Mouse (Mus musculus) cerebellum, adult 8-10 months (tissue): ENCODE data around the gene Oxnad1.
"Not testable (repeated sequence)": the region's sequence is repeated elsewhere in the genome, so short reads cannot be mapped to it uniquely, and the experiment has no call there.

Source experiments
- DNase-seq: peaks from one replicate; pipeline ENCODE4 v3.0.0; 2022

The Oxnad1 gene

DNA sequence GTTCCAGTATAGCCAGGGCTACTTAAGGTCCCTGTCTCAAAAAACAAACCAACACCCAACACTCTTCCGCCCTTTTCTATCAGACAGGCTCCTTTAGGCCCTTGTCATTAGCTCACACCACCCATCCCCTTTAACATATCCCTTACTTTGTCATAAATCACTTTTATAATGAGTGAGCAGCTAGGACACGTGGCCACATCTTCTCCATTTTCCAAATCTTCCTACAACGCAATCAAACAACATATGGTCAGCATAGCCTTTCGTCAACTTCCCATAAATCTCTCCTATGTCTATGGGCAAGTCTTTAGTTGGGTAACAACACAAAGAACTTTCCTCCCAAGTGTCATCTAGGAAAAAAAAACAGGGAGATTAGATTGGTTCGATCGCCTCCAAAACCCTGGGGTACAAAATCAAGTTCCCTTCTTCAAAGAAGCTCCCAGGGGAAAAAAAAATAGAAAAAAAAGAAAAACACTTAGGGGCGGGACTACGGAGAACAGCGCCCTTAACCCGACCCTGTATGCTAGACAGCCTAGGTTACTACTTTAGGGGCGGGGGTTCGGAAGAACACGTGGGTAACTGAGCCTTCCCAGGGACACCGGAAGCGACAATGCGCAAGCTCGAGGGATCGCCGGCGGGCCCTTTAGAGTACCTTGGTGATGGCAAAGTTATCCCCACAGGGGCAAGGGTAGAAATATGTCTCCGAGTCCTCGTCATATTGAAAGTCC lies at the start of gene Oxnad1:
Gene Oxnad1, plus strand, starts transcription at position 614 of the 725 bp plus-strand sequence.
- DNase-seq, result no peak

DNA sequence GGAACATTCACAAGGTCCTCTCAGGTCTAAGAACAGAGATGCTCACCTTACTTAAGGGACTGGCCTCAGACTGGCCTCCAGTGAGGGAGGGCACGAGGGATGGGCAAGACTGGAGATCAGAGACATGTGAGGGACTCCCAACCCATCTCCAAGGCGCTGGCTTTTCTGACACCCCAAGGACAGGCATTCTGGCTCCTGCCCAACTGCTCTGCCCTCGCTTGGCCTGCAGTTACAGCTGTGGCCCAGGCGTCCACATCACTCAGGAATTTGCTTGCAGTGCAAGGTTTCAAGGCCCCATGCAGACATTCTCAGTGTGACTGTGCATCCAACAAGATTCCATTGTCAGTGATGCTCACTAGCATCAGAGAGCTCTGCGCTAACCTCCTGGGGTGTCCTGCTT lies 48.7 kb upstream of the Oxnad1 start:
- no peak for DNase-seq

DNA sequence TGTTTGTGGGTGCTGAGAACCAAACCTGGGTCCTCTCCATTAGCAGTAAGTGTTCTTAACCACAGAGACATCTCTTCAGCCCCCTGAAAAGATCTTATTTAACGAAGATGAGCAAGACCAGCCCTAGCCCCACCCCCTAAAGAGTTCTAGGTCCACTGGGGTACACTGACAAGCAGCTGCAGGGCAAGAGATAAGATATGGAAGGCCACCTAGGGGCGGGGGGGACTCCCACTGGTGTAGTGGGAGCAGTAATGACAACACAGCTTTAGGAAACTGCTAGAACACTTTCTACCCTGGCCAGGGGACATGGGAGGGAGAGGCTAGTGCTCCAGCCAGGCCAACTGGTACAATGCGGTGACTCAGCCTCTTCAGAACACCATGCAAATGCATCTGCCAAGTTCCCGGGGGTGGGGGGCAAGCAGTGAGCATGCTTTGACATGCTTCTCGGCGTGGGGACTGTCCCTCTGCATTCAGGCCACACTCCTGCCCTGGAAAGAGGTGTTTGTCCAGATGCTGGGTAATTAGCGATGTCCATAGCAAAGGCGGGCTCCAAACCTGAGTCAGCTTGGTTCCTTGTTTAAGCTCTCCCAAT lies 47.4 kb upstream of the Oxnad1 start:
- DNase-seq, result no peak

DNA sequence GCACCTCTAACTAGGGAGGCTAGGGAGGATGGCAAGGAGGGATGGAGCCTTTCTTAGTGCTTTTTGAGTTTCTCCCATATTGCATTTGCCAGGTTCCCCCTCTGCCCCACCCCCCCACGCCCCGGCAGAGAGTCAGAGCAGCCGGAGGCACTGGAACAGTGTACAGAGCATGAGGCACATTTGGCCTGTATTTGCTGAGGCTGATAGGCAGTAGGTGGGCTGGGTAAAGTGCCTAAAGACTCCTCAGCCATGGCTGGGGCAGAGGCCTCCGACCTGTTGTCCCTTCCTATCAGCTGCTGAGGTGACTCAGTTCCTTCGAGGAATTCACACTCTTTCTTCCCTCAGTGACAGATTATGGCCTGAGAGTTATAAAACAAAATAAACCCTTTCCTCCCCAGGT lies 43.1 kb upstream of the Oxnad1 start:
- DNase-seq, result no peak

DNA sequence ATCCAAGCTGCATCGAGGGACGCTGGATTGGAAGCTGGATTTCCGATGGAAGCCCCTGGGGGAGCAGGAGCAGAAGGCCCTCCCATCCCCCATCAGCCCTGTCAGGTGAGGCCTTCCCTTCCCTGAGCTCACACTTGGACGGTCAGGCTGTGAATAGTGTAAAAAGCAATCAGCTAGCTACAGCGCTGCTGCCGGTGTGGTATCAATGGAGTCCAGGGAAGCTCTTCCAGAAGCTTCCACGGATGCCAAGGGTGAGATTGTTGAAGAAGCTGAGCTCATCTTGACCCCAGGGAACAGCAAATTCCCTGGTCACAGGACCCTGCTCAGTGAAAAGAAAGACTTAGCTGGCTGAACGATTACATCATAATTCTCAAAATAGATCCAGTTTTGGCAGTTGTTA lies 38.8 kb upstream of the Oxnad1 start:
- DNase-seq, result no peak

DNA sequence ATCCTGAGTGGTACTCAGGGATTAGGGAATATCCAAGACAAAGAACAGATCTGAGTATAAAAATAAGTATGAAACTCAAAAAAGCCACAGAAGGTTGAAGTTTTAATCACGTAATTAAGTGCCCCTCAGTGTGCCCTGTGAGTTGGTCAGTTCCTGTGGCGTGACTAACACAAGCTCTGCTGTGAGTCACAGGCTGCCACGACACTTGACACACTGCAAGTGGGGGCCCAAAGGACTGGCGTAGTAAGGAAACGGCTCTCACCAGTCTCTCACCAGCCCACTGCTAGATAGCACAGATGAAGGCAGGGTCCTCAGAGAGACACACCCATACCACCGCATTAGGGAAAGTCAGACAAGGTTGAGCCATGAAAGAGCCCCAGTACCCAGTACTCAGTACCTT lies 35.0 kb upstream of the Oxnad1 start:
- DNase-seq, result no peak

DNA sequence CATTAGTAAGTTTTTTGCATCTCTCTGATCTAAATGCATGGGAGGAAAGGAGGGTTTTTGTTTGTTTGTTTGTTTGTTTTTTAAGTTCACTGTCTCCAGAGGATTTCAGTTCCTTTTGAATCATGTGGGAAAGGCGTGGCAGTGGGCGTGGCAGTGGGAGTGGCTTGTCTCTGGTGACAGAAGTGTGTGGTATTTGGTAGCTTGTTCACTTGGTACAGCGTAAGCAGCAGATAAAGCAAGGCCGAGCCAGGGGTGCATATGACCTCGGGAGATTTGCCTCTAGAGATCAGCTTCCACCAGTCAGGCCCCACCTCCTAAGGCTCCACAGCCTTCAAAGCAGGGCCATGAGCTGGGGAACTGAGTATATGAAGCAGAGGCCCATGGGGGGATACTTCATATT lies 31.3 kb upstream of the Oxnad1 start:
- no peak for DNase-seq

DNA sequence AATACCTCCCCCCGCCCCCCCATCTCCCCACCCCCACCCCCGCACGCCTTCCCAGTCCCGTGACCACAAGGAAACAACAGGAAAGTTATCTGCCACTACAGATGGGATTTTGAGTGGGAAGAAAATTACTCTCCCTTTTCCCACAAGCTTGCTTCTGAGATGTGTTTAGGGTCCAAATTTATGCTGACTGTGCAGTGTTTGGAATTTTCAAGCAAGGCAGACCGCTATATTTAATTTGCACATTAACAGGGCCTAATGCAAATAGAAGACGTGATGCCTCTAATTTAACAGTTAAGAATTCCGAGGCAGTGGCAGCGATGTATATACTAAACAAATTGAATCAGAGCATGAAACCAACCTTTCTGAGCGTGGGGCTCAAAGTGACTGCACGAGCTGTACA lies 30.4 kb upstream of the Oxnad1 start:
- DNase-seq, result no peak

DNA sequence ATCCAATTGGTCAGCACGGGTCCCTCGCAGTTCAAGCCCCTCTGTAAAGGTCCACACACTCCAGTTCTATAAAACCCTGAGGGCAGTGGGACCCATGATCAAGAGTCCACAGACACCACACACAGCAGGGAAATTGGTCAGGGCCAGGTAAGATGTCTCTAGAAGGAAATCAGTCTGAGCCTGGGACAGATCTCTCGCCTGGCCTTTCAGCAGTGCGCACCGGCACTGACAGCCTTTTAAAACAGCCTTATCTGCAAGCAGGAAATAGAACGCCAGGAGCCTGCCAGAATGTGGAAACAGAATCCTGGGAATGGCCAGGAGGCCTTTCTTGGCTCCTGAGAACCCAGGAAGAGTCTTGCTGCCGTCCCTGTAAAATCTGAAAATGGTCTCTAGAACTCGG lies 29.4 kb upstream of the Oxnad1 start:
- no peak for DNase-seq

DNA sequence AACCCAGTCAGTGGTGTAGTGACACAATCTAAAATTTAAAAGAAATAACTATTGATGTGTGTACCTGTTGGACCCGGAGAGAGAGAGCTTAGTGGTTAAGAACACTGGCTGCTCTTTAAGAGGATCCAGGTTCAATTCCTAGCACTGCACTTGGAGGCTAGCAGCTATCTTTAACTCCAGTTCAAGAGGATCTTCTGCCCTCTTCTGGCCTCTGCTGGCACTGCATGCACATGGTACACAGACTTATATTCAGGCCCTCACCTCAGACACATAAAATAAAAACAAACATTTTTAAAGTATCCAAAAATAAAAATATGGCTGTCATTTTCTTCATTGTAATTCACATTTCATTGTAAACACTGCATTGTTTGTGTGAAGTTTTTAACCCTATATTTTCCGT lies 28.5 kb upstream of the Oxnad1 start:
- DNase-seq, result no peak

DNA sequence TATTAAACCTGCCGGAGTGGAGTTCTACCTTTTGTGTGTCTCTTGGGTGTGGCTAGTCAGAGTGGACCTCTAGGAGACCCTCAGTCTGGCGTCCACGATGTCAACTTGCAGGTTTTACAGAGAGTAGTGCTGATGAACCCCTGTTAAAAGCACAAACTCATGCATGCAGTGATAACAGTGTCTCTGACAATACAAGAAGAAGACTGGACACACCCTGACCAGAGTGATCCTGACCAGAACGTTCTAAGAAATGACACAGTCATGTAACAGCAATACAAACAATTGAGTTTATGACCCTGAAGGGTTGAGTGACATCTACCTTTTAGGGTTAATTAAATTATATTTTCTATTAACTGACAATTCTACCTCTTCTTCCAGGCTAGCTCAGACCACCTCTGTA lies 27.5 kb upstream of the Oxnad1 start:
- no peak for DNase-seq

DNA sequence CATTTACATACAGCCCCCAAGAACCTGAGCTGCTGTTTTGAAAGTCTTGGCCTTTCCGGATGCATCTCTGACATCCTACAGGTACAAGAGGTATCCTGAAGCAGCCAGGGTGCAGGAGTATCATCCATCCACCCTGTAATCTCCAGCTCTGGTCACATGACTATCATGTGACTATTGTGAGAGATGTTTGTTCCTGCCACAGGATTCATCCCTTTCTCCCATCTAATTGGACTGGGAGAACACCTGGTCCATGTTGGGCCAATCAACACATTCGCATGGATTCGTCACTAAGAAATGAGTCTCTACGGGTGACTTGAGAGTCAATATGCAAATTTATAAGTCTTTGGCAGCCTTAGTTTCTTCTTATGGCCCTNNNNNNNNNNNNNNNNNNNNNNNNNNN lies 23.8 kb upstream of the Oxnad1 start:
- DNase-seq, result no peak

DNA sequence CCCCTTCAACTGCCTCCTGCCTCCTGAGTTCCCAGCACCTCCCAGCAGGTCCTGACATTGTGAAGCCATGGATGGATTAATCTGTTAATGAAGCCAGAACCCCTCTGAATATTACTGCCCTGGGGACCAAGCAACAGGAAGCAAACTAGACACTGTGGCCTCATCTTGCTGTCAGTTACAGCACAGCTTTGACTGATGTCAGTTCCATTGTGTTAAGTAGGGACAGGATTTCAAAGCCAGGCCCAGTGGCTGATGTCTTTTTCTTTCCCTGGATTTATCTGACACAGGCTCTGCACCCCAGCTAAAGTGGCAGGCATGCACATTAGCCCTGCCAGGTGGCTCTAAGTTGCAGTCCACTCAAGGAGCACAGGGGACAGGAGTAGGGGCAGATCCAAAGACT lies 12.4 kb upstream of the Oxnad1 start:
- DNase-seq, result peak; percentile 17

DNA sequence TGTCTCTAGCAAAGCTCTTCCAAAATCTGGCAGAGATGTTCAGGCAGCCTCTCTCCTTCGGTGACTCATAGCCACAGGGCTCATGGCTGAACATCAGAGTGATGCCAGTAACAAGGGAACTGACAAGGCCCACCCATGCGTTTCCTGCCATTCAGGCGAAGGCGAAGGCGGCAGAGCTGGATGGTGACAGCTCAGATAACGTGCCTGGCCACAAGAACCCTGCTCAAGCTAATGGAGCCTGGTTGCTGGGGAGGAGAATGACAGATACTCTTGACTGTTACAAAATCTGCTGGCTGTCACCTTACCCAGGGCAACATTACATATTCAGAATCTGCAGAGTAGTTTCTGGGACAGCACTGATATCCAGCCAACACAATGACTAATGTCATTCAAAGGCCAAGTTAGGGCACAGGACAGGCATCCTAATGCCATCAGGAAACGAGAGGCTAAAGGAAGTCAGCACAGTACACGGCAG lies 11.9 kb upstream of the Oxnad1 start:
- DNase-seq, result peak; percentile 40

DNA sequence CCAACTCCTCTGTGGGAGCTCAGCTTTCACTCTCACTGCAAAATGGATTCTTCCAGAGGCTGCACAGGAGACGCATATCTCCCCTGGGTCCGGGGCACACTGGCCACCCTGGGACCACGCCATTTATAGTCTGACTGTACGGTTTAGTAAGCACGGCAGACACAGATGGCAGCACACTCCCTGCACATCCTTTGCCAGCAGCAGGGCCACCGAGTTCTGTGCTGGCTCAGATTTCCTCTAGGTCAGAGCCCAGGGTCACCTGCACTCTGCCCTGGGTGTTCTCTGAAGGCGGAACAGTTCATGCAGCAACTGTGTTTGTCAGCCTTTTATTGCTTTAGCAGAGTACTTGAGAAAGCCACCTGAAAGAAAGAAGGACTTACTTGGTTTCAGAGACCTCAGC lies 11.3 kb upstream of the Oxnad1 start:
- peak; percentile 35 for DNase-seq

DNA sequence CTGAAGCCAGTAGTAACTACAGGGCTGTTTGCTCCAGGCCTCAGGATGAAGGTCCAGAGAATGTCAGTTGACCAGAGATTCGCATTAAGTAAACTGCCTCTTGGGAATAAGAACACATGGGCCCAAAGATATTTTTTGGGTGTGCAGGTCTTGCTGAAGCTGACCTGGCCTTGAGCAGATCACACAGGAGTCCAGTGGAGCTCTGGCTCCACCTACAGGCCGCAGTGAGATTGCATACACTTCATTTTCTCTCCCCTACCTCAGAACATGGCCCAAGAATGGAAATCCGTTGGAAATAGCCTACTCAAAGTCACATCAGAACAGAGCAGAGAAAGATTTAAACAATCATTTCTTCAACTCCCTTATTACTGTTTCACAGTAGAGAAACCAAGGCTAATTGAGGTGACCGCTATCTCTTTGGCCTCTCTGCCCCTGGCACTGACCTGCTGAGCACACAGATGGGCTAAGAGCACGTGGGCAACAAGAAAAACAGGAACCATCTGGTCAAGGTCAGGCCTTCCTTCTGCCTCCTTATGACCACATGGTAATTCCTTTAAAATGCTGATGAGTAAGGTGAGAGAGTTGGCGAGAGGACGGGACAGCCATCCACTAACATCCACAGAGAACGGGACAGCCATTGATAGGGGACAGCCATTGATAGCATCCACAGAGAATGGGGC lies 8.1 kb upstream of the Oxnad1 start:
- peak; percentile 85 for DNase-seq

DNA sequence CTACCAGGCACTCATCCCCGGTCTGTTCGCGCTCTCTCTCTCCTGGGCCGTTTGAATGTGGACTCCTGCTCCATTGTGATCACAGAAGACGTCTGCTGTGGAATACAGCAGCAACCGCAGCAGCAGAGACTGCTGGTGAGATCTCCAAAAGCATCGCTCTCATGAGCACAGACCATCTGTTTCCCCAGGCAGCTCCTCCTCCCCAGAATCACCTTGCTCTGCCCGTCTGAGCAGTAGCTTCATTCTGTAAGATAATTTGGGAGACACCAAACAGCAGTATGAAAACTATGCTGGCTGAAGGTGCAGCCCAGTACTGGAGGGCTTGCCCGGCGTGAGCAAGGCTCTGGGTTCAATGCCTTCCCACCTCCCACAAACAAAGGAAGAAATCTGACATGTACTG lies 4.1 kb upstream of the Oxnad1 start:
- DNase-seq, result no peak

DNA sequence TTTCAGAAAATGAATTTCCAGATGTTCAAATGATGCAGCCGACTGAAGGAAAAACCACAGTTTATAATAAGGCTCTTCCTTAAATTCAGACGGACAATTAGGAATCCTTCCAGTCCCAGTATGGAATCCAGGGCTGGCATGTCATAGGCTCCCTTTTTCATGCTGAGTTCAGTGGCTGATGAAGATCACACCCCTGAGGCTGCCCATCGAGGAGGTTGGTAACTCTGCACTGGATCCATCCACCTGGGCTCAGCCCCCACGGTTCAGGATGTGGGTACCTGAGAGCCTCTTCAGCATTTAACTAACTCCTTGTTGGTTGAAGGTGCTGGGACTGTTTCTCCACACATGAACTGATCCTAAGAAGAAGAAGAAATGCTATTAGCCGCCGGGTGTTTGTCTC lies 2.3 kb upstream of the Oxnad1 start:
- no peak for DNase-seq

DNA sequence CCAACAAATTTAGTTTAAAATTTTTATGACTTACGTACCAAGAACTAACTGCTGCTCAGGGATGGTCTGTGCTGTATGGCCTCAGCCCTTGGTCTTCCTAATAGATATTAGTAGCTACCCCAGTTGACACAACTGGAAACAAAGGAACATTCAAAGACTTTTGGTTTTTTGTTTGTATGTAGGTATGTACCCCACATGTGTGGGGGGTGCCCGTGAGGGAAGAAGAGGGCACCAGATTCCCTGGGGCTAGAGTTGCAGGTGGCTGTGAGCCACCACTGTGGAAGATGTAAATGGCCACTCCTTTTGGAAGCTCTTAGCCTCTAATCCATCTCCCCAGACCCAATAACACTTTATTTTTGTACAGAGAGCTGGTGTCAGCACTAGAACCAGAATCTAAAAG lies 1.7 kb upstream of the Oxnad1 start:
- no peak for DNase-seq

DNA sequence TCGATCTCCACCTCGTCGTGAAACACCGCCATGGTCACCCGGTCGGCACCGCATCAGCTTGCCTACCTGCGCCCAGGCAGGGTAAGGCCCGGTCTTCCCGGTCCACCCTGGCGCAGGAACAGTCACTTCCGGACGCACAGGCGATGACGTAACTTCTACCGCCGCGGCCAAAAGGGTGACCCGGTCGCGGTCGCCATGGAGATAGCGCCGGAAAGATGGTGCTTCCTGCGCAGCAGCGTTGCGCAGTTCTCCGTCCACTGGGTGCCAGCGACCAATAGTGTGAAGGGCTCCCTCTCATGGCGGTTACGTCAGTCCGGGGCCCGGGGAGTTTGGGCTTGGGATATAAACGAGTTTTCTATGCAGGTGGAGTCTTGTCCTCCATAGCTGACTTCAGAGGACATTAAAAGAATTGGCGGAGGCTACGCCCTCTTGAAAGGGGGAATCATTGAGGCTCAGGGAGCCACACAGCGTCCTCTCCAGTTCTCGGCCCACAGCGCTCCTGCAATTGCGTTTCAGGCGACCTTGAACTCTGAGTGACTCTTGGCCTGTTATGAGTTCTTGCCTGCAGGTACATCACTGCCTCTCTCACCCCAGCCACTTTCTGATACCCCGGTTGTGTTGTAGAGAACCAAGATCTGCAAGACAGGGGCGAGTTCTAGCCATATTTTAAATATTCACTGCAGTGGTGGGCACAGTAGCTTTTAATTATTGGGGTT lies 470 bp downstream of the Oxnad1 start, which contains the start of gene Dph3:
Gene Dph3, minus strand, starts transcription at position 244 of the 716 bp plus-strand sequence.
- peak; percentile 99 for DNase-seq

DNA sequence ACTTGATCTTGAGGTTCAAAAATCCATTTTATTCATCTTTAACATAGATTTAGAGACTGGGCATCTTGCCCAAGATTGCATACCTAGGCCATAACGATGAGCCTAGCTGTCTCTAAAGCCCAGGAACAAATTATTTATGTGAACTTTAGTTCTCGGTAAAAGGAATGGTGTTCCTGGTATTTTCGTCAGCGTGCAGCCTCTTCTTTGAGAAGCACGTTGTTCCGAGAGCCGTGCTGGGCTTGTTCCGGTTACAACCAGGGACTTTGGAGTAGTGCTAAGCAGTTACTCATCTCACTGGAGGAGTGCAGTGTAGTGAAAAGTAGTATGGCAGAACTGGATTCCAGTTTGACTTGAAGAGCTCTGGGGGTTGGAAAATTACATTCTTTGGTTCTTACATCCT lies 1.1 kb downstream of the Oxnad1 start:
- no peak for DNase-seq

DNA sequence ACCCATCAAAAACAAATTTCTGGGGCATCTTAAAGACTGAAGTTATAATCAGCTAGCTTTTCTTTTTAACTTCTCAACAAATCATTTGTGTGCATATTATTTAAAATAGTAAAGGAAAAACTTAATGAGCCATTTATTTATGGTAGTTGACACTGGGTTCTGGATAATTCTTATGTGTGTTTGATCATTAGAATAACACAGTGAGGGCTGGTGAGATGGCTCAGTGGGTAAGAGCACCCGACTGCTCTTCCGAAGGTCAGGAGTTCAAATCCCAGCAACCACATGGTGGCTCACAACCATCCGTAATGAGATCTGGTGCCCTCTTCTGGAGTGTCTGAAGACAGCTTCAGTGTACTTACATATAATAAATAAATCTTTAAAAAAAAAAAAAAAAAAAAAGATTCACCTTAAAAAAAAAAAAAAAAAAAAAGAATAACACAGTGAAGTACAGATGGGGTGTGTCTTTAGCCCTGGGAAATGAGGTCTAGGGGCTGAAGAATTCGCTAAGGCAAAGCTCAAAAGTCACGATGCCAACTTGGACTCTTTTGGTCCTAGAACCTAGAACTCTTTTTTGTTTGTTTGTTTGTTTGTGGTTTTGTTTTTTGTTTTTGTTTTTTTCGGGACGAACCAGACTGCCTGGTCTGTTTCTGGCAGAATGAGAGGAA lies 2.5 kb downstream of the Oxnad1 start:
- not testable (repeated sequence) for DNase-seq

DNA sequence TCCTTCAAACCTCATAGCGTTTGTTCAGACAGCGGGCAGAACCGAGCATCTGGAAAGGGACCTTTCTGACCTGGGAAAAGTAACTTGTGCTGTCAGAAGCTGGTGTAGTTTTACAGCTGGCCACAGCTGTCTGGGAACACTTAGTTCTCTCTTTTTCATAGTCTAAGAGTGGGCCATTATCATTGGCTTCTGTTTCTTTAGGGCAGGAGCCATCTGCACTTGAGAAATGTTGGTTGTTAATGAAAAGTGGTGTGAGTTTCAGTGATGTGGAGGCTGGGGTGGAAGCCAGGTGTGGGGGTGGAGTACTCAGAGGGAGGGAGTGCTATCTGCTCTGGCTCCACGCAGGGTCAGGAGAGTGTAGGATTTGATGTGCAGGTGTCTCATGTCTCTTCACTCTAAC lies 6.0 kb downstream of the Oxnad1 start:
- DNase-seq, result no peak
